Mouse (Mus musculus): ENCODE measurements at regions not wholly inside any gene's neighbourhood (a gene's known extent, or its start where the extent isn't known, plus 50 kb on each side); places are given as distances from the start of the nearest gene placed in this dataset.

DNA sequence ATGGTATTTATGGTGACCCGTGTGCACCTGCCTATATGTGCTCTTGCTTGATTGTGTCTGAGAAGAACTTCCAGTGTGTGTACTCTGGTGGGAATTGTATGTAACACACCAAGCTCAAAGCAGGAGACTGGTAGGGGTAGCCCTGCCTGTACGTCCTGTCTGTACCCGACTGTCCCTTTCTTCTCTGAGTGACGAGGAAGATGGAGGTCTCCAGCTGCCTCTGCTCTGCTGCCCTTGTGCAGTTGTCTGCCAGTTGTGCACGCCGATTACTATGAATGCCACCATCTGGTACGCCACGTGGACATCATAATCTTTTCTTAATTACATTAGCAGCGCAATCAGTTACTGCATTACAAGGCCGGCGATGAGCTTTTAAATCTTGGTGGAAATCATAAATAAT lies 53.6 kb upstream of the Mvb12b start:
- DNase-seq, result no peak

DNA sequence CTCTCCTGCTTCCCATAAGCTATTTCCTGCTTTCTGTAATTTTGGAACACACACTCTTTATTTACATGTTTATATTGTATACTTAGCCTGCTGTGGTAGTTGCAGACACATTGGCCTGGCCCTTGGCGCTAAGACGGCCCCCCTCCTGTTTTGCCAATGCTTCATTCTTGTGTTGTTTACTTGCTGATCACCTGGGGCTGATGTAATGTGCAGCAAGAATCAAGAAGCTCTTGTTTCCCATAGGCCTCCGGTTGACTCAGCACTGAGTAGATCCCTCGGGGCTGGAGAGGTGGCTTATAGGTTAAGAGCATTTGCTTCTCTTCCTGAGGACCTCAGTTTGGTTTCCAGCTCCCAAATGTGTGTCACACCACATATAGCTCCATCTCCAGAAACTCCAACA lies 52.1 kb upstream of the Mvb12b start:
- DNase-seq, result no peak

All from gastrocnemius, postnatal 10 days (tissue).